8 mouse cellular contexts compared by ENCODE assay signal in genomic region chr3:104674329-104675220, GRCm38 (mm10). TPM values are rescaled to one million over a fixed set of nuclear protein-coding genes. Genes with fewer than 3 reads are reported as not detected.
DNase-seq lines count a peak whose midpoint lies in the region; ATAC-seq and TF ChIP-seq lines count a peak whose summit lies in the region.

No protein-coding gene starts in this region.

- no peak for TF ChIP-seq POLR2A in cerebellum, adult 2 months (IDR thresholded peaks at IDR 0.05; ENCODE audit: borderline replicate concordance, insufficient read depth, low read length)

- H3K4me3 ChIP-seq in cerebellum, adult 2 months (replicated peaks; ENCODE audit: insufficient read depth, low read depth, low read length) = peak overlapping the region; percentile 71
- peak overlapping the region; percentile 26 for H3K4me3 ChIP-seq in intestine, postnatal 0 days (ENCODE audit: low read depth, low read length)
- peak overlapping the region; percentile 45 for H3K4me3 ChIP-seq in lung, embryonic 16.5 days (ENCODE audit: low read length)
- peak overlapping the region; percentile 37 for H3K4me3 ChIP-seq in stomach, postnatal 0 days (ENCODE audit: low read depth, low read length)

- no peak for TF ChIP-seq EP300 in stomach, postnatal 0 days (optimal IDR thresholded peaks at IDR 0.05)

- H3K4me1 ChIP-seq in cerebellum, adult 2 months (ENCODE audit: control insufficient read depth, insufficient read depth, low read length) = peaks cover 14% of the 10 kb centered on the region
- peaks cover 15% of the 10 kb centered on the region for H3K4me1 ChIP-seq in intestine, postnatal 0 days (replicated peaks; ENCODE audit: control insufficient read depth, insufficient read depth, low read length)
- peaks cover 14% of the 10 kb centered on the region for H3K4me1 ChIP-seq in lung, embryonic 16.5 days (replicated peaks; ENCODE audit: control insufficient read depth, insufficient read depth, low read length)
- H3K4me1 ChIP-seq in stomach, postnatal 0 days (replicated peaks; ENCODE audit: control insufficient read depth, insufficient read depth) = peaks cover 11% of the 10 kb centered on the region

- no peak for TF ChIP-seq CTCF in cerebellum, adult 2 months (IDR thresholded peaks at IDR 0.05; ENCODE audit: borderline replicate concordance, insufficient read depth, low read depth, low read length)
- peak; percentile 56 for TF ChIP-seq CTCF in intestine, postnatal 0 days (IDR thresholded peaks at IDR 0.05; ENCODE audit: low read depth)
- TF ChIP-seq CTCF in stomach, postnatal 0 days (IDR thresholded peaks at IDR 0.05; ENCODE audit: low read depth) = peak; percentile 35

- H3K9me3 ChIP-seq in intestine, postnatal 0 days (ENCODE audit: control insufficient read depth) = no peaks in the 10 kb centered on the region
- H3K9me3 ChIP-seq in lung, embryonic 16.5 days (ENCODE audit: control insufficient read depth, low read length) = no peaks in the 10 kb centered on the region
- no peaks in the 10 kb centered on the region for H3K9me3 ChIP-seq in stomach, postnatal 0 days (ENCODE audit: control insufficient read depth, low read length)

- no peak overlapping the region; the same call in 1 of the 2 replicates for H3K27ac ChIP-seq in cerebellum, adult 2 months (ENCODE audit: insufficient read depth, low read length)
- peak overlapping the region; percentile 86 for H3K27ac ChIP-seq in intestine, postnatal 0 days (ENCODE audit: low read depth, low read length)
- no peak overlapping the region for H3K27ac ChIP-seq in lung, embryonic 16.5 days (ENCODE audit: low read length)
- peak overlapping the region; percentile 79 for H3K27ac ChIP-seq in stomach, postnatal 0 days (replicated peaks)

- H3K9ac ChIP-seq in intestine, postnatal 0 days (ENCODE audit: low read depth, low read length) = 0 out of 2 replicates have a peak overlapping the region, but pooled peaks have one; percentile 2
- no peak overlapping the region for H3K9ac ChIP-seq in lung, embryonic 16.5 days (ENCODE audit: low read length)
- no peak overlapping the region for H3K9ac ChIP-seq in stomach, postnatal 0 days (ENCODE audit: low read length)

- H3K36me3 ChIP-seq in intestine, postnatal 0 days (ENCODE audit: control insufficient read depth, insufficient read depth) = no peaks in the 10 kb centered on the region
- no peaks in the 10 kb centered on the region for H3K36me3 ChIP-seq in lung, embryonic 16.5 days (ENCODE audit: control insufficient read depth, insufficient read depth, low read length)
- H3K36me3 ChIP-seq in stomach, postnatal 0 days (ENCODE audit: control insufficient read depth, insufficient read depth, low read length) = no peaks in the 10 kb centered on the region

- H3K27me3 ChIP-seq in cerebellum, adult 2 months (ENCODE audit: control insufficient read depth, insufficient read depth, low read length) = no peaks in the 10 kb centered on the region
- no peaks in the 10 kb centered on the region for H3K27me3 ChIP-seq in intestine, postnatal 0 days (replicated peaks; ENCODE audit: control insufficient read depth, insufficient read depth, low read length)
- no peaks in the 10 kb centered on the region for H3K27me3 ChIP-seq in lung, embryonic 16.5 days (ENCODE audit: control insufficient read depth, insufficient read depth, low read depth, low read length)
- H3K27me3 ChIP-seq in stomach, postnatal 0 days (ENCODE audit: control insufficient read depth, insufficient read depth, low read length) = no peaks in the 10 kb centered on the region

- DNase-seq in cerebellum, adult 2 months = peak in 1 of 2 experiments; percentile 21
- DNase-seq in cerebellum, adult 9-10 months = no peak
- peak; percentile 32 for DNase-seq in adrenal gland, adult 8-10 months
- peak; percentile 43 for DNase-seq in gastrocnemius, postnatal 25 days
- DNase-seq in stomach, postnatal 0 days (ENCODE audit: low spot score) = peak; percentile 57

- H3K4me2 ChIP-seq in intestine, postnatal 0 days (replicated peaks; ENCODE audit: low read depth) = peak overlapping the region; percentile 72
- peak overlapping the region; percentile 73 for H3K4me2 ChIP-seq in lung, embryonic 16.5 days (ENCODE audit: low read depth, low read length)
- H3K4me2 ChIP-seq in stomach, postnatal 0 days (replicated peaks; ENCODE audit: low read depth) = peak overlapping the region; percentile 64

- peak; percentile 44 for ATAC-seq in intestine, postnatal 0 days
- ATAC-seq in lung, embryonic 16.5 days (ENCODE audit: low read depth) = no peak; the same call in 1 of the 2 replicates
- ATAC-seq in stomach, postnatal 0 days (ENCODE audit: low FRiP score, low TSS enrichment) = no peak; the same call in 1 of the 2 replicates
- ATAC-seq in megakaryocyte-erythroid progenitor cell, adult 5-6 weeks (replicated peaks; ENCODE audit: low FRiP score, low TSS enrichment, poor library complexity, severe bottlenecking) = no peak

- 52% methylated on average over 14 of the region's 14 CpGs for WGBS in cerebellum, adult 2 months
- 12% methylated on average over 14 of the region's 14 CpGs for WGBS in intestine, postnatal 0 days
- 13% methylated on average over 14 of the region's 14 CpGs for WGBS in lung, embryonic 16.5 days
- WGBS in stomach, postnatal 0 days = 17% methylated on average over 14 of the region's 14 CpGs

RNA-seq across cellular contexts. Expression of gene Slc16a1, which starts 36.1 kb away (rescaled TPM):
- 29.9 and 31.9 TPM in 2 replicates for polyA plus RNA-seq in cerebellum, adult 2 months (2012; rRNA removed)
- 10 to 100 TPM; 17.5 to 29.1 (median 23.5) TPM for total RNA-seq in adrenal gland, adult 8-10 months (2022)
- total RNA-seq in gastrocnemius, postnatal 25 days (2021) = 10 to 100 TPM; 27.4 to 28.3 TPM
- 36.6 and 36.7 TPM in 2 replicates for polyA plus RNA-seq in intestine, postnatal 0 days (2015; fragmentation: Nextera tagmentation; extraction: Ambion mirVana)
- polyA plus RNA-seq in lung, embryonic 16.5 days (2015; fragmentation: Nextera tagmentation; extraction: Ambion mirVana) = 28.0 and 28.1 TPM in 2 replicates
- polyA plus RNA-seq in stomach, postnatal 0 days (2015; fragmentation: Nextera tagmentation; extraction: Ambion mirVana) = 32.0 and 32.1 TPM in 2 replicates
- 76.1 and 80.4 TPM in 2 replicates for total RNA-seq in megakaryocyte-erythroid progenitor cell, adult 5-6 weeks (2014; fragmentation: Nextera tagmentation)
- total RNA-seq in megakaryocyte-erythroid progenitor cell, adult 5-6 weeks (2017) = 137 and 154 TPM in 2 replicates

Comparison
In these comparisons a context has a peak if more than half of its experiments do, and no peak if none do; other contexts are left out.
1. H3K27ac ChIP-seq: peak in intestine, postnatal 0 days (single experiment) and stomach, postnatal 0 days (single experiment); none in cerebellum, adult 2 months (single experiment) and lung, embryonic 16.5 days (single experiment).
2. Peak in every context shown above with its lines, with median percentiles within 50 percentile points of each other: H3K4me3 ChIP-seq and H3K4me2 ChIP-seq.